Mouse (Mus musculus): ENCODE results near the gene Atp6v0c. TPM values are rescaled to one million over a fixed set of nuclear protein-coding genes. Genes with fewer than 3 reads are reported as not detected.

Atp6v0c gene
- polyA plus RNA-seq, 1 experiment from 2014 or later = 392 TPM

DNA sequence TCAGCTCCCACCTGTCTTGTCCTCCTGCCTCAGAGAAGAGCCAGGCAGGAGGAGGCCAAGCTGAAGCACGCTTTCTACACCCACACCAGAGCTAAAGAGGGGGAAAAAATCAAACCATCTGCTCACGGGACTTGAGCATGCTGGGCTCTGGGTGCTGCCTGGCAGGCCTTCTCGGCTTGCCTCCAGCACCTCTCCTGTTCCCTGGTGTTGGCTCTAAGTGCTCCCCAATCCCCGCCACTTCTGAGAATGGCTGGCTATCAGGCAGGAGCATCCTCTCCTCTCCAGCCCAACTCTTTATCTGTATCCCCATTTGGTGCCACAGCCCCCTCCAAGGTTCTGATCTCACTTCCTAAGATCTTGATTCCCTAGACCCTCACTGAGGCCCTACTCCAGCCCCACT, 29.8 kb upstream of the Atp6v0c start:
- peaks cover 18% of the 10 kb centered on the region for H3K4me1 ChIP-seq (replicated peaks)
- no peak overlapping the region for H3K9ac ChIP-seq (replicated peaks)
- no peak for ATAC-seq (ENCODE audit: insufficient number of reproducible peaks, insufficient read depth, low FRiP score, low TSS enrichment, low read depth)
- H3K9me3 ChIP-seq = no peaks in the 10 kb centered on the region
- no peaks in the 10 kb centered on the region for H3K36me3 ChIP-seq
- WGBS = 74% methylated on average over 4 of the region's 4 CpGs
- no peak overlapping the region for H3K4me3 ChIP-seq (replicated peaks)
- H3K27ac ChIP-seq = no peak overlapping the region
- no peak overlapping the region for H3K4me2 ChIP-seq
- H3K27me3 ChIP-seq = no peaks in the 10 kb centered on the region

DNA sequence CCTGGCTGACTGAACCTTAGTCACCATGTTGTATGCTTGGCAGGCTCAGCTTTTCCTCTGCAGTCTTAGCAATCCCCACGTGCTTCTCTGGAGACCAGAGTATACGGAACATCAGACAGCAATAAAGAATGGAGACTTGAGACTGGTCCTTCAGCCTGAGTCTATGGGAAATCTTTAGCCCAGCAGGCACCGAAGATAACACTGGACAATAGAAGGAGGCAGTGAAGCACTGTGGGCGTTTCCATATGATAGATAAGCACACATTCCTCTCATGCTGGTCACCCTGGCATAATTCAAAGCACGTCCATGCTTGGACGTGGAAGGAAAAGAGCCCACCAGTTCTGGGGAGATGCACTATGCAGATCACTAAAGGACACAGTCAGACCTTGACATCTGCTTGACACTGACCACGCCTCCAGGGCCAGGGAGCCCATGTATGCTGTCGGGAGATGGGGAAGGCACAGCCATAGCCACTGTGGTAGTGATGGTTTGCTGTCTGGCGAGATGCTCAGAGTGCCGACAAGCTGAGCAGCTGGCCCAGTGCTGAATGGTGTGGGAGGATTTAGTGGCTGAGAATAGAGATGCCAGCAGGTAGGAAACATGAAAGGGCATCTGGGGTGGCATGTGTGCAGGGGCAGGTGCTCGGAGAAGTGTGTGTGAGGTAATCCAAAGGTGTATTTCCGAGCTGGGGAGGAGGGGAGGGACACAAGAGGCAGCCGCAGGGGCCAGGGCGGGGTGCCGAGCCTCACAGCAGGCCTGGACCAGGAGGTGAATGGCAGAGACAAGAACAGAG, 27.7 kb upstream of the Atp6v0c start:
- 72% methylated on average over 15 of the region's 15 CpGs for WGBS
- Histone ChIP-seq H3K36me3 (no peaks in the 10 kb centered on the region), H3K4me2 (no peak overlapping the region), H3K27me3 (no peaks in the 10 kb centered on the region), H3K9me3 (no peaks in the 10 kb centered on the region), H3K9ac (replicated peaks) (no peak overlapping the region), H3K4me3 (replicated peaks) (no peak overlapping the region), H3K27ac (no peak overlapping the region), H3K4me1 (replicated peaks) (peaks cover 13% of the 10 kb centered on the region)
- ATAC-seq (ENCODE audit: insufficient number of reproducible peaks, insufficient read depth, low FRiP score, low TSS enrichment, low read depth) = no peak

DNA sequence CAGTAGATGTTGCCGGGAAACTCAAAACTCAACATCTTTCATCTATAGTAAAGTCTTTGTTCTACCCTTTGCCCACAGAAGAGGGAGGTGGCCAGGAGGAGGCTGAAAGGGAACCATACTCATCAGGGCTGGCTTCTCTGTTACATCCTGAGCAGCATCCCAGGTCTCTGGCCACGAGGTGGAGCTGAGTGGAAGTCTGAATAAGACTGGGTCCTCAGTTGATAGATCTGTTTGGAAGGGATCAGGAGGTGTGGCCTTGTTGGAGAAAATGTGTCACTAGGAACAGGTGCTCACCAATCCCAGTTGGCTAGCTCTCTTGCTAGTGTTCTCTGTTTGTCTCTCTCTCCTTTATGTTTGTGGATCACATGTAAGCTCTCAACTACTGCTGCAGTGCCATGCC, 25.8 kb upstream of the Atp6v0c start:
- 63% methylated on average over 2 of the region's 2 CpGs for WGBS
- no peak overlapping the region for H3K9ac ChIP-seq (replicated peaks)
- H3K27me3 ChIP-seq = no peaks in the 10 kb centered on the region
- no peak overlapping the region for H3K4me2 ChIP-seq
- no peak for ATAC-seq (ENCODE audit: insufficient number of reproducible peaks, insufficient read depth, low FRiP score, low TSS enrichment, low read depth)
- no peaks in the 10 kb centered on the region for H3K9me3 ChIP-seq
- no peak overlapping the region for H3K4me3 ChIP-seq (replicated peaks)
- H3K36me3 ChIP-seq = no peaks in the 10 kb centered on the region
- H3K4me1 ChIP-seq (replicated peaks) = peaks cover 18% of the 10 kb centered on the region
- H3K27ac ChIP-seq = no peak overlapping the region

DNA sequence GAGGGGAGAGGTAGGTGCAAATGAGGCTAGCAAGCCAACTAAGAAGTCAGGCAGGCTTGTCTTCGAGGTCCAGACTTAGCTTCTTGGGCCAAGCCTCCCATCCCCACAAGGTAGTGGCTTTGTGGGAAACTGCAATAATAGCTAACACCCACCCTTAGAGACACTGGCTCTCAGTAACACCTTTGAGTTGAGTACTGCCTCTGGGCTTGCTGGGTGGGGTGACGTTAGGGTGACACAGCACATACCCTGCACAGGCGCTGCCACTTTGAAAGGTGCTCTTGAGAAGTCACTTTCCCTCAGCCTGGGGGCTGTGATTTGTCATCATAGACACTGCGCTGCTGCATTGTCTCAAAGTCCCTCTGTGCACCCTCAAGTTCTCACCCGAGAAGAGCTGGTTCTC, 24.3 kb upstream of the Atp6v0c start:
- no peak overlapping the region for H3K9ac ChIP-seq (replicated peaks)
- no peak overlapping the region for H3K4me3 ChIP-seq (replicated peaks)
- H3K36me3 ChIP-seq = peaks cover 6% of the 10 kb centered on the region; the same call in 1 of the 2 replicates
- no peaks in the 10 kb centered on the region for H3K9me3 ChIP-seq
- H3K27ac ChIP-seq = no peak overlapping the region
- 83% methylated on average over 5 of the region's 5 CpGs for WGBS
- peaks cover 18% of the 10 kb centered on the region for H3K4me1 ChIP-seq (replicated peaks)
- ATAC-seq (ENCODE audit: insufficient number of reproducible peaks, insufficient read depth, low FRiP score, low TSS enrichment, low read depth) = peak; percentile 8; the same call in 1 of the 2 replicates
- no peak overlapping the region for H3K4me2 ChIP-seq
- no peaks in the 10 kb centered on the region for H3K27me3 ChIP-seq

DNA sequence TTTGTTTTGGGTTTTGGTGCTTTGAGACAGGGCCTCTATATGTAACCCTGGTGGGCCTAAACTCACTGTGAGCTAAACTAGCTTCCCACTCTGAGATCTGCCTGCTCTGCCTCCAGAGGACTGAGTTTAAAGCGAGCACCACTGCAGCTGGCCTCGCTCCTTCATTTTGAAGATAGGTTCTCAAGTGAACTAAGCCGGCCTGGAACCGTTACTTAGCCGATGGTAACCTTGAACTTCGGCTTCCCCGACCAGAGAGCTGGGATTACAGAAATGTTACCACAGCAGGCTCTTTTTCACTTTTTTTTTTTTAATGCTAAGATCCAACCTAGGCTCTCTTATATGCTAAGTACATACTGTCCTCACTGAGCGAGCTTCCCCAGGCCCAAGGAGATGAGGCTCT, 23.8 kb upstream of the Atp6v0c start:
- Histone ChIP-seq H3K36me3 (peaks cover 11% of the 10 kb centered on the region; the same call in 1 of the 2 replicates), H3K4me3 (replicated peaks) (no peak overlapping the region), H3K4me1 (replicated peaks) (peaks cover 18% of the 10 kb centered on the region), H3K27ac (no peak overlapping the region), H3K9me3 (no peaks in the 10 kb centered on the region), H3K9ac (replicated peaks) (no peak overlapping the region), H3K27me3 (no peaks in the 10 kb centered on the region), H3K4me2 (no peak overlapping the region)
- WGBS = 82% methylated on average over 8 of the region's 8 CpGs
- no peak for ATAC-seq (ENCODE audit: insufficient number of reproducible peaks, insufficient read depth, low FRiP score, low TSS enrichment, low read depth)

DNA sequence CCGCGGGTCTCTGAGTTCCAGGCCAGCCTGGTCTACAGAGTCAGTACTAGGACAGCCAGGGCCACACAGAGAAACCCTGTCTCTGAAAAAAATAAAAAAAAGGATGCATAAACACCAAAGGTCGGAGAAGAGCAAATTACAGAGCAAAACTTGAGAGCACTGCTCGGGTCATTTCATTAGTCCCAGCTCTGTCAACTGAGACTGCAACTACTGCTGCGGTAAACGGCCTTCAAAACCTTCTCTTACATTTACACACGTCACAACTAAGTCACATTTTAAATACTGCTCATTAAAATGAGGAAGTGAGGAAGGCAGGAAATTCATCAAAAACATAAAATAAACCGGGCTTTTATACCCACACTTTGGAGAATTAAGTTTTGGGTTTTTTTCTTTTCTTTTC, 23.3 kb upstream of the Atp6v0c start:
- ATAC-seq (ENCODE audit: insufficient number of reproducible peaks, insufficient read depth, low FRiP score, low TSS enrichment, low read depth) = no peak
- Histone ChIP-seq H3K9me3 (no peaks in the 10 kb centered on the region), H3K27me3 (no peaks in the 10 kb centered on the region), H3K9ac (replicated peaks) (no peak overlapping the region), H3K4me2 (no peak overlapping the region), H3K36me3 (peaks cover 15% of the 10 kb centered on the region), H3K4me3 (replicated peaks) (no peak overlapping the region), H3K4me1 (replicated peaks) (peaks cover 18% of the 10 kb centered on the region), H3K27ac (no peak overlapping the region)
- WGBS = 68% methylated on average over 8 of the region's 8 CpGs

DNA sequence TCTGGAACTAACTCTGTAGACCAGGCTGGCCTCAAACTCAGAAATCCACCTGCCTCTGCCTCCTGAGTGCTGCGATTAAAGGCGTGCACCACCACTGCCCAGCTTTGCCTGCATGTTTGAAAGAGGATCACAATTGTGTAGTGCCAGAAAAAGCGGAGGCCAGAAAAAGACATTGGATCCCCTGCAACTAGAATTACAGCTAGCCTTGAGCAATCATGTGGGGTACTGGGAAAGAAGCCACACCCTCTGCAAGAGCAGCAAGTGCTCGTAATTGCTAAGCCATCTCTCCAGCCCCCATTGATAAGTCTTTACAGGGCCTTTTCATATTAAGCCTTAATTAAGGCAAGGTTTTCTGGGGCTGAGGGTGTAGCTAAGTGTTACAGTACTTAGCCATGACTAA, 22.0 kb upstream of the Atp6v0c start:
- H3K4me2 ChIP-seq = no peak overlapping the region
- H3K27ac ChIP-seq = no peak overlapping the region
- 71% methylated on average over 4 of the region's 4 CpGs for WGBS
- H3K4me1 ChIP-seq (replicated peaks) = peaks cover 18% of the 10 kb centered on the region
- no peak for ATAC-seq (ENCODE audit: insufficient number of reproducible peaks, insufficient read depth, low FRiP score, low TSS enrichment, low read depth)
- H3K36me3 ChIP-seq = peaks cover 17% of the 10 kb centered on the region
- no peak overlapping the region for H3K4me3 ChIP-seq (replicated peaks)
- H3K9me3 ChIP-seq = no peaks in the 10 kb centered on the region
- H3K27me3 ChIP-seq = no peaks in the 10 kb centered on the region
- H3K9ac ChIP-seq (replicated peaks) = no peak overlapping the region

DNA sequence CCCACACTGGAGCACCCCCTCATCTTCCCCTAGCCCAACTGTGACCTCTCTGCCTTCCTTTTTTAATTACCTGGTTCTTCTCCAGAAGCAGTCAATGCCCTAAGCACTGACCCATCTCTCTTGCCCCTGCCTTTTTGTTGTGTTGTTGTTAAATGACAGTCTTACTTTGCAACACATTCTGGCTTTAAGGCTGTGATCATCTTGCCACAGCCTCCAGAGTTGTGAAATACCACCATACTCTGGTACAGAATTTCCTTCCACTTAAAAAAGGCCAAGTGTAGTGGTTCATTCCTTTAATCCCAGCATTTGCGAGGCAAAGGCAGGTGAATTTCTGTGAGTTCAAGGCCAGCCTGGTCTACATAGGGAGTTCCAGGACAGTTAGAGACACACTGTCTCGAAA, 21.4 kb upstream of the Atp6v0c start:
- no peak overlapping the region for H3K9ac ChIP-seq (replicated peaks)
- no peak overlapping the region for H3K27ac ChIP-seq
- no peak overlapping the region for H3K4me2 ChIP-seq
- no peak for ATAC-seq (ENCODE audit: insufficient number of reproducible peaks, insufficient read depth, low FRiP score, low TSS enrichment, low read depth)
- peaks cover 18% of the 10 kb centered on the region for H3K4me1 ChIP-seq (replicated peaks)
- H3K9me3 ChIP-seq = no peaks in the 10 kb centered on the region
- H3K36me3 ChIP-seq = peaks cover 21% of the 10 kb centered on the region
- no peak overlapping the region for H3K4me3 ChIP-seq (replicated peaks)
- 80% methylated on average over 2 of the region's 2 CpGs for WGBS
- H3K27me3 ChIP-seq = no peaks in the 10 kb centered on the region

DNA sequence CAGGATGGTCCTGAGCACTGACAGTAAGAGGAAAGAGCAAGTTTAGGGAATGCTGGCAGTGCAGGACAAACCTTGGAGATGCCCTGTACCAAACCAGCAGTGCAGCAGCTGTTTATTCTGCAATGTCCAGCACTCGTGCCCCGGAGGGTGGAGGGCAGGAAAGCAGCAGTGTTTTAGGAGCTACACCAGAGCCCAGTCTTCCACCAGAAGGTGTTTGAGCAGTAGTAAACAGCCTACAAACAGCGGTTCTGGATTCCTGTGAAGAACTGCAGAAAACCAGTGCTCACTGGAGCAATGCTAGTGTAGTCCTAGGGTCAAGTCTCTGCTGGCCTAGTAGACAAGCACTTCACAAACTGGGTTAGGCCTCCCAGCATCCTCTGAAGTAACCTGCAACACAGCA, 4.8 kb upstream of the Atp6v0c start:
- Histone ChIP-seq H3K4me1 (replicated peaks) (peaks cover 7% of the 10 kb centered on the region), H3K4me2 (no peak overlapping the region), H3K36me3 (no peaks in the 10 kb centered on the region), H3K27ac (no peak overlapping the region), H3K4me3 (replicated peaks) (no peak overlapping the region), H3K27me3 (no peaks in the 10 kb centered on the region), H3K9me3 (no peaks in the 10 kb centered on the region), H3K9ac (replicated peaks) (no peak overlapping the region)
- no peak for ATAC-seq (ENCODE audit: insufficient number of reproducible peaks, insufficient read depth, low FRiP score, low TSS enrichment, low read depth)
- 72% methylated on average over 3 of the region's 3 CpGs for WGBS

DNA sequence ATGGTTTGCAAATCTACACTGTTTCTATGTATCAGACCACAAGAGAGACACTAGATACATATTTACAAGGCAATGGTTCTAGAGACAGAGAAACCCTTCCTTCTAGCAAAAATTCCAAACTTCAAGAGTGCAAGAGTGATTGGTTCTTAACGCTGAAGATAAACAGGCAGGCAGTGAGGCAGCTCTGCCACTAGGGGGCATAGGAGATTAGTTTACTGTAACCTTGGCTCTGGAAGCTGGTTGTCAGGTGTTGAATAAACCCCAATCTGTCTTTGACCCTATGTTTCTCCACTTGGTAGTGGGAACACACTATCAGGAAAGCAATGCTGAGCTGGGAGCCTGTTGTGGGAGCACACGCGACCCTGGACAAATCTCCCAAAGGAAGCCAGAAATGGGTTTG, 3.9 kb upstream of the Atp6v0c start:
- Histone ChIP-seq H3K4me2 (no peak overlapping the region), H3K36me3 (no peaks in the 10 kb centered on the region), H3K4me1 (replicated peaks) (peaks cover 7% of the 10 kb centered on the region), H3K27ac (no peak overlapping the region), H3K4me3 (replicated peaks) (no peak overlapping the region), H3K27me3 (no peaks in the 10 kb centered on the region), H3K9ac (replicated peaks) (no peak overlapping the region), H3K9me3 (no peaks in the 10 kb centered on the region)
- WGBS = 9% methylated on average over 3 of the region's 3 CpGs
- no peak for ATAC-seq (ENCODE audit: insufficient number of reproducible peaks, insufficient read depth, low FRiP score, low TSS enrichment, low read depth)

DNA sequence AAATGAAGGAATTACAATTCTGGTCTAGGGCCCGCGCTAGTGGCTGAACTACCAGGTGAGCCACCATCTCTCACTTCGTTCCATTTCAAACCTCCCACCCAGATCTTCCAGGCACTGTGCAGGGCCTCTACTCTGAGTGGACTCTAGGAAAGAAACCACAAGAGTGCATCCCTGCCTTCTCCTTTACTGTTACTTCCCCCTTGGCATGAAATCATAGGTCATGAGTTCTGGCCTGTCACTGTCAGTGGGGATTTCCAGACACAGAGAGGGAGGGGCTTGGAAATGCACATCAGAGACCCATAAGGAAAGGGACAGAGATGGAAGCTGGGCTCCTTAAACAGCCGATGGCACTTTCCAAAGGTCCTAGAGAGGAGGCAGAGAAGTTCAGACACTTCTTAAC, 2.2 kb upstream of the Atp6v0c start:
- Histone ChIP-seq H3K4me3 (replicated peaks) (no peak overlapping the region), H3K27me3 (no peaks in the 10 kb centered on the region), H3K9ac (replicated peaks) (no peak overlapping the region), H3K36me3 (peaks cover 11% of the 10 kb centered on the region), H3K4me2 (no peak overlapping the region), H3K9me3 (no peaks in the 10 kb centered on the region), H3K27ac (no peak overlapping the region), H3K4me1 (replicated peaks) (peaks cover 19% of the 10 kb centered on the region)
- 82% methylated on average over 4 of the region's 4 CpGs for WGBS
- no peak for ATAC-seq (ENCODE audit: insufficient number of reproducible peaks, insufficient read depth, low FRiP score, low TSS enrichment, low read depth)

DNA sequence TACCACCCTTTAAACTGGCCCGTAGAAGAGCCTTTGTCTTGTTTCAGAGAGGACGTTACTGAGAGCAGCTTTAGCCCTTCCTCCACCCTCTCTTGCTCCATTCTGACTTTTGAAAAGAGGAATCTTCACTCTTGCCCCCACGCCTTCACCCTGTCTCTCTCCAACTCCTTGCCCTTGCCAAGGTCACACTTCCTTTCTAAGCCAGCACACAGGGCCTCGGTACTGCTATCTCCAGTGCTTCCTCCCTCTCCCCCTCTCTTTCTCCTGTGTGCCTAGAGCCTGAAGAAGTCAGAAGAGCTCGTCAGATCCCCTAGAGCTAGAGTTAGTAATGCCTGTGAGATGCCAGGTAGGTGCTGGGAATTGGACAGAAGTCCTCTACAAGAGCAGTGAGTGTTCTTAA, 1.2 kb upstream of the Atp6v0c start:
- H3K4me3 ChIP-seq (replicated peaks) = no peak overlapping the region

More for the DNA sequence above, 1.2 kb upstream of the Atp6v0c start:
- peaks cover 19% of the 10 kb centered on the region for H3K4me1 ChIP-seq (replicated peaks)
- H3K27ac ChIP-seq = no peak overlapping the region
- H3K9ac ChIP-seq (replicated peaks) = no peak overlapping the region
- no peaks in the 10 kb centered on the region for H3K27me3 ChIP-seq
- WGBS = 82% methylated on average over 5 of the region's 5 CpGs
- H3K9me3 ChIP-seq = no peaks in the 10 kb centered on the region
- peaks cover 18% of the 10 kb centered on the region for H3K36me3 ChIP-seq
- no peak overlapping the region for H3K4me2 ChIP-seq
- ATAC-seq (ENCODE audit: insufficient number of reproducible peaks, insufficient read depth, low FRiP score, low TSS enrichment, low read depth) = no peak
